Mouse (Mus musculus) lung, postnatal 0 days (tissue): ENCODE measurements around the gene Egln3. TPM values are rescaled to one million over a fixed set of nuclear protein-coding genes. Genes with fewer than 3 reads are reported as not detected.
A peak's percentile ranks its signal among the peaks of the same experiment; 100 is the strongest.

ENCODE experiments used
- ATAC-seq: fragments of 200-750 bp; cut with Nextera tagmentation; 2 replicates; pipeline ENCODE4 v1.8.0; 2017; ENCODE audit warnings: moderate library complexity
- DNase-seq: peaks from one replicate; pipeline ENCODE4 v3.0.0-alpha.2; 2016; ENCODE audit warnings: low spot score
- H3K27ac ChIP-seq: fragments of 300-500 bp; sonication (generic); 2 replicates; pipeline ENCODE4 v1.5.1; 2014; ENCODE audit warnings: antibody characterized with exemption, mild to moderate bottlenecking, low read length, mixed read lengths
- H3K27me3 ChIP-seq: fragments of 300-500 bp; sonication (generic); replicated peaks from 2 replicates; pipeline ENCODE4 v1.6.1; 2014; ENCODE audit warnings: low read length, mixed read lengths; ENCODE audit not compliant: insufficient read depth
- H3K36me3 ChIP-seq: fragments of 300-500 bp; sonication (generic); 2 replicates; pipeline ENCODE4 v1.6.1; 2014; ENCODE audit warnings: low read length, mixed read lengths; ENCODE audit not compliant: insufficient read depth
- H3K4me1 ChIP-seq: fragments of 300-500 bp; sonication (generic); 2 replicates; pipeline ENCODE4 v1.6.1; 2014; ENCODE audit warnings: antibody characterized with exemption, low read depth, low read length, mixed read lengths; ENCODE audit not compliant: insufficient read depth
- H3K4me2 ChIP-seq: fragments of 300-500 bp; sonication (generic); replicated peaks from 2 replicates; pipeline ENCODE4 v1.6.1; 2014; ENCODE audit warnings: low read depth, mild to moderate bottlenecking, low read length, moderate library complexity, mixed read lengths
- H3K4me3 ChIP-seq: fragments of 300-500 bp; sonication (generic); 2 replicates; pipeline ENCODE4 v1.5.1; 2014; ENCODE audit warnings: low read depth, low read length
- H3K9ac ChIP-seq: fragments of 300-500 bp; sonication (generic); replicated peaks from 2 replicates; pipeline ENCODE4 v1.6.1; 2014; ENCODE audit warnings: low read depth, mild to moderate bottlenecking
- H3K9me3 ChIP-seq: fragments of 300-500 bp; sonication (generic); 2 replicates; pipeline ENCODE4 v1.6.1; 2016; ENCODE audit warnings: low read length, mixed read lengths
- CTCF ChIP-seq: IDR thresholded peaks from 2 replicates; pipeline ENCODE4 v1.5.1; 2016; ENCODE audit warnings: antibody characterized with exemption, mild to moderate bottlenecking
- EP300 ChIP-seq: IDR thresholded peaks from 2 replicates; pipeline ENCODE4 v1.6.1; 2016; ENCODE audit warnings: antibody characterized with exemption, mild to moderate bottlenecking, control low read depth
- WGBS: fragments of 180-500 bp; shearing (Covaris S2); extraction: QIAGEN DNeasy Blood & Tissue Kit; methylation state at CpG from one replicate; pipeline ENCODE4 v1.1.7; 2014; 5-methylcytosine and 5-hydroxymethylcytosine counted together
- polyA plus RNA-seq: library from polyadenylated mRNA; unstranded; fragments of >200 nt; fragmentation: Nextera tagmentation; extraction: Ambion mirVana; gene quantifications from 2 replicates; pipeline ENCODE4 v1.2.1, GENCODE M21; 2015

Egln3 gene
- polyA plus RNA-seq, 1 experiment from 2014 or later: 5.2 TPM

DNA sequence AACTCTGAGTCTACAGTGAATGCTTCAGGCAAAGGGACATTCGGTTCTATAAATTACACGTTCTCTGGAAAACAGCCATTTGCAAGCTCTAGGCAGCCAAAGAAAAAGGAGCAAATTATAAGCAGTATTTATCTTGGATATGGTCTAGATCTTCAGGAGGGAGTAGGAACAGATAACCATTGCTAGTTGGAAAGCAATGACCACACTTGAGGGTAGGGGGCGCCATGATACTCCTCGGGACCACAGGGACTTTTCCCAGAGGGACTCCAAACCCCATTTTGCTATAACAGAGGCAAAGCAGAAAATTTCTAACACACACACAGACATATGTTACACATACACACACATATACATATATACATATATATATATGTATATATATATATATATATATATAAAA is 3.5 kb downstream of the Egln3 start:
- ATAC-seq: no peak
- peak; percentile 69 for DNase-seq

DNA sequence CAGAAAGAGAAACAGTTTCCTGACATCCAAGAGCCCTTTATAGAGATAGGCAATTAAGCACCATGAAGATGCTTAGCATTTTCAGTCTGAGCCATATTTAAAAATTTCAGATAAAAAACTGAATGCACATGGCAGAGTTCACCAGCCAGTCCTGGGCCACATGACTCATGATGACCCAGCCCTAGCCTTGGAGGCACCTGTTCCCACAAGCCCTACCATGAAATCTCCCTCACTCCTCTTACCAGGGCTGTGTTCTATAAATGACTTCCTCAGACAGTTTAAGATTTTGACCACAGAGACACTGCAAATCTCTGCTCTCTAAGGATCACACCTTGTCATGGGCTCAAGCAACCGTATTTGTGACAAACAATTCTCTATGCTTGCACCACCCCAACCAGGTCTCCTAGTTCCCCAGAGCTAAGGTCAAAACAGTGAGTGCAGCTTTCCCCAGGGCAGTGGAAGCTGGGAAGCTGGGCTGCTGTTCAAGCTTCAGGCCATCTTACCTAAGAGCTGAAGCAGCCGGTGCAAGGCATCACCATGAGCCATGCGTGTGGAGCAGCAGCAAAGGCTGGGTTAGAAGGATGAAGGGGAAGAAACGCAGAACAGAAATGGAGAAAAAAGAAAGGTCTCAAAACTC is 5.3 kb downstream of the Egln3 start:
- Histone ChIP-seq H3K9ac (no peak overlapping the region), H3K36me3 (no peaks in the 10 kb centered on the region), H3K4me2 (no peak overlapping the region; the same call in 1 of the 2 replicates), H3K4me1 (peaks cover 31% of the 10 kb centered on the region; the same call in 1 of the 2 replicates), H3K27ac (no peak overlapping the region), H3K4me3 (no peak overlapping the region), H3K9me3 (no peaks in the 10 kb centered on the region), H3K27me3 (no peaks in the 10 kb centered on the region)
- no peak for ATAC-seq
- no peak for DNase-seq
- WGBS: 93% methylated on average over 4 of the region's 4 CpGs
- TF ChIP-seq EP300 (no peak), CTCF (no peak)

More for the DNA sequence above, 3.5 kb downstream of the Egln3 start:
- Histone ChIP-seq H3K27me3 (no peaks in the 10 kb centered on the region), H3K27ac (peak overlapping the region; percentile 47; the same call in 1 of the 2 replicates), H3K36me3 (no peaks in the 10 kb centered on the region), H3K9ac (no peak overlapping the region), H3K4me3 (0 out of 2 replicates have a peak overlapping the region, but pooled peaks have one; percentile 5), H3K9me3 (no peaks in the 10 kb centered on the region), H3K4me1 (peaks cover 31% of the 10 kb centered on the region; the same call in 1 of the 2 replicates), H3K4me2 (peak overlapping the region; percentile 28; the same call in 1 of the 2 replicates)
- no peak for TF ChIP-seq EP300
- TF ChIP-seq CTCF: peak; percentile 75
- 21% methylated on average over 4 of the region's 4 CpGs for WGBS

DNA sequence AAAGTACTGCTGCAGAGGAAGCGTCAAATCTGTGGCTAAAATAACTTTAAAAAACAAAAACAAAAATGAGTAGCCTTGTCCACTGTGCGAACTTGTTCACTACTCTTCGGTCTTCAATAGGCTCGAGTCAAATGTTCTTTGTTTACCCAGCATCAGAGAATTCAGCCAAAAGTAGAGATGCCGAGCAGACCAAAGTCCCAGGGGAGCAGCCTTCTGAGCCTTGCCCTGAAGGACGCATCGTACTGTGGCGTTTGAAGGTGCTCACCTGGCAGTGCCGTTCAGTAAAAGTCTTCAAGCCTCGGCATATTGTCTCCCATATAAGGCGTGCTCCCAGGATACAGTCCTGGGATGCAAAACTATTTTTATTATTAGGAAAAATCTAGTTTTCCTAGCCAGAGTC is 5.8 kb downstream of the Egln3 start:
- WGBS: 35% methylated on average over 11 of the region's 11 CpGs
- Histone ChIP-seq H3K4me1 (peaks cover 35% of the 10 kb centered on the region; the same call in 1 of the 2 replicates), H3K9me3 (no peaks in the 10 kb centered on the region), H3K4me2 (peak overlapping the region; percentile 23; the same call in 1 of the 2 replicates), H3K4me3 (no peak overlapping the region), H3K27ac (no peak overlapping the region), H3K9ac (no peak overlapping the region), H3K36me3 (no peaks in the 10 kb centered on the region), H3K27me3 (no peaks in the 10 kb centered on the region)
- DNase-seq (no peak), ATAC-seq (no peak)
- TF ChIP-seq CTCF: no peak
- TF ChIP-seq EP300: no peak

DNA sequence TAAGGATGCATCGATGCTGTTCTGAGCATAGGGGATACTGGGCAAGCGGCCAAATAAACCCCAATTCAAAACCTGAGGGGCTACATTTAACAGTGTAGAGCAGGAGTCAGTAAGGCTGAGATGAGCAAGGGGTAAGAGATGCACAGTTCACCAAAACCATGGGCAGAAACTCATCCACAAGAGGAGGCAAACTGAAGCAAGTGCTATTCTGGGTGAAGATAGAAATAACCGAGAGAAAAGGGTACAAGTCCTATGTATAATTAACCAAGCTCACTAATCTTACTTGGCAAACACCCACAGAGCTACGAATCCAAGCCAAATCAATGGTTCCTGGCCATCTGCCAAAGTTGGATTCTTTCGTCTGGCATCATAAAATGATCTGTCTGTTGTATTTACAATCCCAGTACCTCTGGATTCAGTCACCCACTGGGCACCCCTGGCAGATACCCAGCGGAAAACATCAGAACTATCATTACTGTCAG is 6.3 kb downstream of the Egln3 start:
- DNase-seq (no peak), ATAC-seq (no peak)
- Histone ChIP-seq H3K36me3 (no peaks in the 10 kb centered on the region), H3K4me1 (peaks cover 40% of the 10 kb centered on the region; the same call in 1 of the 2 replicates), H3K27ac (no peak overlapping the region), H3K9me3 (no peaks in the 10 kb centered on the region), H3K4me3 (no peak overlapping the region), H3K27me3 (no peaks in the 10 kb centered on the region), H3K4me2 (peak overlapping the region; percentile 23), H3K9ac (no peak overlapping the region)
- TF ChIP-seq CTCF: no peak
- TF ChIP-seq EP300: no peak
- 32% methylated on average over 6 of the region's 6 CpGs for WGBS

DNA sequence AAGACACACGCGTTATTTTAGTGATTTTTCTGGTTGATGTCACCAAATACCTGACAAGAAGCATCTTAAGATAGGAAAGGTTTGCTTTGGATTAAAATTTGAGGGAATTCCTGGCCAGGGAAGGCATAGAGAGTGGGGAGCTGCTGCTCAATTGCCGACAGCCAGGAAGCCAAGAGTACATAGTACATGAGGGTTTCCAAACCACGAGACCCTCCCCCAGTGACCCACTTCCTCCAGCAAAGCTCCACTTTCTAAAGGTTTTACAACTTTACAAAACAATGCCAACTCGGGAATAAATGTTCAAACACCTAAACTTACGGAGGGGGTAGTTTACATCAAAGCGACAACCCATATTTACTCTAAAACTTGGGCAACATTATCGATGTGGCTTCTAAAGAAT is 6.8 kb downstream of the Egln3 start:
- no peak overlapping the region for H3K27ac ChIP-seq
- H3K4me3 ChIP-seq: no peak overlapping the region
- DNase-seq (no peak), ATAC-seq (no peak)
- H3K9ac ChIP-seq: no peak overlapping the region
- H3K9me3 ChIP-seq: no peaks in the 10 kb centered on the region
- no peak for TF ChIP-seq CTCF
- TF ChIP-seq EP300: no peak
- H3K36me3 ChIP-seq: no peaks in the 10 kb centered on the region
- peak overlapping the region; percentile 23; the same call in 1 of the 2 replicates for H3K4me2 ChIP-seq
- 73% methylated on average over 8 of the region's 8 CpGs for WGBS
- H3K4me1 ChIP-seq: peaks cover 42% of the 10 kb centered on the region; the same call in 1 of the 2 replicates
- no peaks in the 10 kb centered on the region for H3K27me3 ChIP-seq

DNA sequence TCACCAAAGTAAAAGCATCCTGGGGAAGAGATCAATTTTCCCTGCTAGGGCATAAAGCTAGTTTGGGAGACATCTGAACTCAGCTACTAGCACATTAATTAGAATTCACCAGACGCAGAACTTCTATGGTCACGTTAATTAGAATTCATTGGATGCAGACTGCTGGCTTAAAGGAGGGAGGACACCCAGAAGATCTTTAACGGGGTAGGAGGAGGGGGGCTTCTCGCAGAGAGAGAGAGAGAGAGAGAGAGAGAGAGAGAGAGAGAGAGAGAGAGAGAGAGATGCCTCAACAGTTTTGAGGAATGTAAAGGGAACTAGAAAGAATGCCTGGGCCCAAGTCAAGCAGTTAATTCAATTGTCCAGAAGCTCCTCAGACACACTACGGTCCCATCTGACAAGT is 9.5 kb downstream of the Egln3 start:
- DNase-seq (no peak), ATAC-seq (no peak)
- Histone ChIP-seq H3K4me2 (no peak overlapping the region), H3K4me3 (no peak overlapping the region), H3K9me3 (no peaks in the 10 kb centered on the region), H3K36me3 (no peaks in the 10 kb centered on the region), H3K9ac (no peak overlapping the region), H3K27ac (no peak overlapping the region), H3K4me1 (peaks cover 42% of the 10 kb centered on the region; the same call in 1 of the 2 replicates), H3K27me3 (no peaks in the 10 kb centered on the region)
- 71% methylated on average over 5 of the region's 5 CpGs for WGBS
- TF ChIP-seq CTCF (no peak), EP300 (no peak)
